Mouse (Mus musculus): ENCODE results near the gene Srebf1.

Srebf1 gene

DNA sequence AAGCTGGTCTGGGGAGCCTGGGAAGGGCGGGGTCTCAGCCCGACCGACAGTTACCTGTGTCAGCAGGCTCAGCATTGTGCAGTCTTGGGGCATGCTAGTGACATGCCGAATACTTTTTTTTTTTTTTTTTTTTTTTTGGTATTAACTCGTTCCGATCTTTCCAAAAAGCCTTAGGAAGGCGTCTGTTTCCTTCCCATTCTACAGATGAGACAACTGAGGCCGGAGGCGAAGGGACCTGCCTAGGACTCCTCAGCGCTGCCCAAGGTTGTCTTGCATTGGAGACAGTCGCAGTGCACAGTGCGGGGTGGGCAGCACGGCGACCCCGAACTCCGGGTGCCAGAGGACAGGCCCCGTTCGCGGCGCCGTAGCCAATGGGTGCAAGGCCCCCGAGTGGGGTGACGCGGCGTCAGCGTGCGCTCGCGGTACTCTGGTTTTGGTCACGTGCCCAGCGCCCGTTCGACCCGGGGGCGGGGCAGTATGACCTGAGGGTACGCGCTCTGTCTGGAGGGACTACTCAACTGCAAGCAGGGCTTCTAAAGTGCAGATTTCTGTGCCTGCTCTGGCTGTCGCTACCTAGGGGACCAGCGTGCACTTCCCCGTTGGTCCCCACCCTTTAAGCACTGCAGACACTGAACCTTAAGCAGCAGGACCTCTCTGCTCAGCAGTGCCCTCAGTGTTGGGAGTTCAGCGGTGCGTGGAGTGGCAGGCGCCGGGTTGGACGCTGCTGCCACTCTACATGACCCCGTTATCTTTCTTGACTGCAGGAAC, at the start of gene Srebf1:
Gene Srebf1, minus strand, starts transcription at position 113 of the 768 bp plus-strand sequence.
- DNase-seq (ENCODE audit: low spot score in 2 of 2) = peak; percentile 63 to 70

DNA sequence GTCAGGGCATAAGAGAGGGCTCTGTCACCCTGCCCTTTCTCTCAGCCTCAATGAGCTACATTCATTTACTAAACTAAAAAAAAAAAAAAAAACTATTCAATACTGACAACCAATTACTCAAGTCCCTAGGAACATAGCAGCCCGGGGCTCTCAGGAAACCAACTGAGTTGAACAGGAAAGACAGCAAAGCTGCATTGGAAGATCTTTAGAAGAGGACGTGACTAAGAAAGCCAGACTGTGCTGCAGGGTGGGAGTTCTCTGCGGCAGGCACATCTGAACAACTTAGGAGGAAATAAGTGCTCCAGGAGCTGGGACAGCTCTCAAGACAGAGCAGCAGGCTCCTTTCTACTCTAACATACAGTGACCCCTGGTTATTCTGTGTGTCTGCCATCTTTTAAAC, 46.2 kb upstream of the Srebf1 start:
- DNase-seq (ENCODE audit: low spot score in 2 of 2) = no peak

DNA sequence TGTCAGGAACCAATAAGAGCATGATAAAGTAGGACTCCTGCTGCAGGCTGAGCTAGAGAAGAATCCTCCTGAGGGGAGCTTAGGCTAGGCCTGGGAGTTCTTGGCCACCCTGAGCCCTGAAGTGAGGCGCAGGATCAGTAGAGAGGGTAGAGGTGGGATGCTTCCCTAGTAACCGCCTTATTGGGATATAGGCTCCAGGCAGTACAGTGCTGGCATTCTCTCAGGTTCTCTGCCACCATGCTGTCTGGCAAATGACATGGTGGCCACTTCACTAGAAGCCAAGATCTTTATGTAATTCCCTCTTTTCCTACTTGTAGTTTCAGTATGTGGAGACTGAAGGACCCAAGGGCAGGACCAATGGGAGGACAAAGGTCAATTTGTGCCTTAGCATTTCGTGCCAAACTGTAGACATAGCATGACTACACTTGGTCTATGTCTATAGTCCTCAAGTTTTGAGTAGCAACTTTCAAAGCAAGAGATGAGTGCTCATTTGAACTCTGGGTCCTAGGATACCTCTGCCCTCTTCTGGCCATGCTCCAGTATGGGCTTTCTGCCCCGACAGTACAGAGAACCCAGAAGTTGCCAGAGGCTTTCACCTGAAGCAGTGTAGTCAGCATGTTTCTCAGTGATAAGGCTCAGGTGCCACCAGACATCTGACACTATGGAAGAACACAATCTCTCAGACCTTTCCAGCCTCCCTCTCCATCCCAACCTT, 43.0 kb upstream of the Srebf1 start:
- no peak for DNase-seq (ENCODE audit: low spot score in 2 of 2)

DNA sequence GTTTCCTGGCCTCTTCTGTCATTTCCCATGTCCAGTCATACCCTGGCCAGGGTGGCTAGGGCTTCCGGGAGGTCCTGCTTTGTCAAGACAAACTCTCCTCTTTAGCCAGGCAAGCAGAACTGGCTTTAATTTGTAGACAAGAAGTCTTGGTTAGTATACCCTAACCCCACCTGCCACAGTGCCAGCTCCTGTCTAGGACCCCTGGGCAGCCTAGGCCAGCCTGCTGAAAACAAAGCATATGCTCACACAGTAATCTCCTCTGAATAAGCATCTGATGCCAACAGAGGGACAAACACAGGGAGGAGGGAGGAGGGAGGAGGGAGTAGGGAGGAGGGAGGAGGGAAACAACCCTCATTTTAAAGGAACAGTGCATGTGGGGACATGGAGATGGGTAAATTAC, 42.3 kb upstream of the Srebf1 start:
- DNase-seq (ENCODE audit: low spot score in 2 of 2) = no peak

DNA sequence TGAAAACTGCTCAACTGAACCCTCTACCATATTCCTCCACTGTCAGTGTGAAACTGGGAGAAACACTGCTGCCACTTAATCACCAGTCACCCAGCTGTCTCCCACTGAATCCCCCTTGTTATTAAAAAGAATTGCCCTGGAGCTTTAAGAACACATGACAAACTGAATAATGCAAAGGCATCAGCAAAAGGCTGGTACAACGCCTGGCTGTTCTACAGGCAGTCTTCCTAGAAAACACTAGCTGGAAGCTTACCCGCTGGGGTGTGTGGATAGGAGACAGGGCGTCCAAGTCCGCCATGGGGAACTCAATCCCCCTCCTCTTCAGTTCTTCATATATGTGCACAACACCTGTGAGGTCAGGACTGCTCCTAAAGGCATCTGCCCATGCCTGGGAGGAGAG, 40.0 kb upstream of the Srebf1 start:
- no peak for DNase-seq (ENCODE audit: low spot score in 2 of 2)

DNA sequence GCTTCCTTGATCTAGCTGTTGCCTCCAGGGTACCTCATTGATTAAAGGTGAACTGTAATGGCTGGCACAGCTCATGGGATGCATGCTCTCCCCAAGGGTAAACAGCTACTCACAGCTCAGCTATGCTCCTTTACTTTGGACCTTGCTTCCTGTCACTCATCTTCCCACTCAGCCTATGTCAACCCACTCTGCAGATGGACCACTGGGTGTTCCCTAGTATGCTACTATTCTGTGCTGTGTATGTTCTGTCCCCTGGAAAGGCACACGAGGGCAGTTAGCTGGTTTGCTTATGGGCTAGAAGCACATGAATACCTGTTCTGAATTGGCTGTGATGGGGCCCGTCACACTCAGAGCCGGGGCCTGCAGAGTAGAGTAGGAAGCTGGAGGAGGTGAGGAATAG, 38.4 kb upstream of the Srebf1 start:
- no peak for DNase-seq (ENCODE audit: low spot score in 2 of 2)

DNA sequence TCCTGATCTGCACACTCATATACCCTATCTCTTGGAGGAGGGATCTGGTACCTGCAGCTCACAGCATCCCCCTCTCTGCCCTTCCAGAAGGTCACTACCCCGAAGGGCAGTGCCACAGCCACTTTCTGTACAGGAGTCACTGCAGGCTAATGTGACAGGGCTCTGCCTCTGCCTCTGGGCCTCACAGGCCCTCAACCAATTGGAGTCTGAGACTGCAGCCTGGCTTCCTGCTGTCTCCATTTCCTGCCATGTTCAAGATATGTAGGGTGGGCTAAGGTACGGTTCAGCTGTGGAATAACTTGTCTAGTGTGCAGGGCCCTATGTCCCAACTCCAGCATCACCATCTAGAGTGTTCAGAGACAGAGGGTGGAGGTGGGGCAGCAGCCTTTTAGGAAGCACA, 35.3 kb upstream of the Srebf1 start:
- no peak for DNase-seq (ENCODE audit: low spot score in 2 of 2)

DNA sequence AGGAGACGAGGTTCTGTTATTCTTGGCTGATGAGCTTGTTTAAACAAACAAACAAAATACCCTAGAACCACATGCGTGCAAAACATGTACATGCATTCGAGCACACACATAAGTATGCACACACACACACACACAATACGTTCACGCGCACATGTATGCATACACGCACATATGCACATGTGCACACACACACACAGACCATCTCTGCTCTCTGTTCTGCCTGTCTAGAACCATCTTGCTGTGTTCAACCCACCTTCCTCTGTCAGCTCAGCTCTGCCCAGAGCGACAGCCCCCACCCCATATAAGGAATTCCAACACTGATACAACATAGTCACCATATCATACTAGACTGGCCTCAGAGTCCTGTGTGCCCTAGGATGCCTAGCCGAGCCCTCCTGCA, 34.3 kb upstream of the Srebf1 start:
- DNase-seq (ENCODE audit: low spot score in 2 of 2) = no peak

DNA sequence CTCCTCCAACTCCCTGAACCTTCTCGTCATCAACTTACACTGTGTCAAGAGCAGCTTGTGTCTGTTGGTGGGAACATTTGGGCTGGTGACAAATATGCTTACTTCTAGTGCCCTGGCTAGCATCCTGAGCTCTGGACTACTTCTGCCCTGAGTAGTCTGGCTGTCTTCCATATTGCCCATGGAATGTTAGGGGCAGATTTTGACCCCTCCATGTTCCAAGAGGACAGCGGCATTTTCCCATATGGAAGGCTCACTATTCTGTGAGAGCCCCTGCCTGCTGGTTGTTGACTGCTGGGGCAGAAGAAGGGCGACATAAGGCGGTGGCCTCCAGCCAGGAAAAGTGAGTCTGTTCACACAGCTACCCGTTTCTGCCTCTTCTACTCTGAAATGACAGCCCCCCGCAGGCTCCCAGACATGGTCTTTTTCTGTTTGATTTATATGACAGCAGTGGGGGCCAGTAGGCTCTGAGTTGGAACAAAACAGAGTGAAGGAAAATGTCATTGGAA, 33.8 kb upstream of the Srebf1 start:
- peak in 1 of 2 experiments; percentile 34 for DNase-seq (ENCODE audit: low spot score in 2 of 2)

DNA sequence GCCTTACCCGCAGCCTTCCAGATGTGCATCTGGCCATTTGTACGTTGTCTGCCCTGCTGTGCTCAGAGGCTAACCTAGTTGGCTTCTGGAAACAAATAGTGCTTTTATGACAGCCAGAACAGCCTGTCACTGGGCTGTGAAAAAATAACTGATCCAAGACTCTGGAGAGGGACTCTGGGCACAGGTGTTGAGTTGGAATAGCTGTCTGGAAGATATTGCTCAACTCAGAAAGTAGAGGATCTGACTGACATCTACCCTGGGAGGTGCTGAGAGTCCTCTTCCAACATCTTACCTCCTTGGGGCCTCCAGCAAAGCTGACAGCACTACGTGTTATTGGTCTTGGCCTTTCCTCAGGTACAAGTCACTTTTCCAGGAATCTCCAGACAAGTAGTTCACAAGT, 33.3 kb upstream of the Srebf1 start:
- no peak for DNase-seq (ENCODE audit: low spot score in 2 of 2)

DNA sequence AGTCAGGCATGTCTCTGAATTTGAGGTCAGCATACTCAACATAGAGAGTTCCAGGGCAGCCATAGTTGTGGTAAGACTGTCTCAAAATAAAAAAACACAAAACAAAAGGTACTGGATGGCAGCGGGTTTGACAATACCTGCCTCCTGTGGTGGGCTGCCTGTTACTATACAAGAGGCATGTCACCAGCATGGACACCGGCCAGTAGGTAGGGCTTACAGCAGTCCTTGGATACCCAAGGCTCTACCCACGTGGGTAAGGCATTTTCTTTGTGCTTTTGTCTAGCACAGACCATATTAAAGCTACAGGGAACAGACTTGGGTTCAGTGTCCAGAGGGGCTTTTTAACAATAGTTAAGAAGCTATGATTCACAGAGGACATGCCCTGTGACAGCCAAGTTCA, 32.8 kb upstream of the Srebf1 start:
- DNase-seq (ENCODE audit: low spot score in 2 of 2) = no peak

DNA sequence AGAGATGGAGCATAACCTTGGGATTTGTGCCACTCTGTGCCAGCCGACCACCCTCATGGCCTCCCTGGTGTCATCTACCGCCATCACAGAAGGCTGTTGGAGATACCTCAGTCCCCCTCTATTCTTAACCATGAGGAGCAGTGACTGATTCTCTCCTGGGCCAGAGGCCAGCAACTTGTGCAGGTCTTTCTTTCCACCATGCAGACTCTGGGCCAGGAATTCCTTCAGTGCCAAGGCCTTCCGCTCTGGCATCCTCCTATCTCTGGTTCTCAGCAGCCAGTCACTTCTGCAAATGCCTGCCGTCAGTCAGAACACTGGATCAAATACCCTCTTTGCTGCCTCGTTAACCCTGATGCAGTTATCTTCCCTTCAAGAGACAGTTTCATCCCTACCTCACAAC, 31.9 kb upstream of the Srebf1 start:
- DNase-seq (ENCODE audit: low spot score in 2 of 2) = no peak

DNA sequence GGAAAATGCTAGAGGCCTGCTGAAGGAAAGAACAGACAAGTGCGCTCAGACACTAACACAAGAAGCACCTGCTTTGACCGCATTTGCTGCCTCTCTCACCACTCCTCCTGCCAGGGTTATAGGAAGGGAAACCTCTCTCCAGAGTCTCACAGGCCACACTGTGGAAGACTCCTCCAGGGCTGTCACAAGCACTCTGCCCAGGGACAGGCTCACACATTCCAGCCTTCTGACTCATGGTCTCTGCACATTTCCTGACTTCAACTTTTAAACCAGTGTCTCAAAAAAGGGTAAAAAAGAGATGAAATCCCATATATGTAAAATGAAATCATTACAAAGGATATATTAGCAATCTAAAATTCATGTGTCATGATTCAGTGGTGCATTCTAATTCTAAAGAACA, 31.2 kb upstream of the Srebf1 start:
- DNase-seq (ENCODE audit: low spot score in 2 of 2) = no peak

DNA sequence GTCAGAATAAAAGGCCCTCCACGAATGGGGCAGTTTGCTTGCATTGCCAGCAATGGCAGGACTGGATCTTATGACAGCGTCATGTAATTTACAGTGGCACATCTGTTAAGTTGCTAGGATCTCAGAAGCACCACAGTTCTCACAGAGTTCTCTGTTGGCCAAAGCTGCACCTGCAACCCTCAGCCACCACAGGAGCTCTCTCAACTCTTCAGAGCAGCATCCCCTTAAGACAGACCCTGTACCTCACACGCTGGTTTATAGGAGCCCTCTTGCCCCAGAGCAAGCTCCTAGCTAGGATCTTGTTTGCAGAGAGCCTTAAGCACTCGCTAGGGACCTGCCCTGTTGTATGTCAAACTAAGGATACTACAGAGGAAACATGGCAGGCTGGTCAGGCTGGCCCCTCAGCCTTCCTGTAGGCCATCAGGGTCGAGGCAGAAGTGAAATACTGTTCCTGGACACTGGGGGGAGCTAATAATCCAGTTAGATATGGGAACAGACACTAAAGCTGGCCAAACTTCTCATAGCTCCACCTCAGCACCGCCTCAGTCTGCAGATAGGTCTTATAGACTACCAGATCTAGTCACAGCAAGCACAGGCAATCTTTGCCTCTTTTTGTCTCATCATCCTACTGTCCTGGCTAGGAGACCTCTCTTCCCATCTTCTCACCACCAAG, 28.7 kb upstream of the Srebf1 start:
- DNase-seq (ENCODE audit: low spot score in 2 of 2) = no peak

DNA sequence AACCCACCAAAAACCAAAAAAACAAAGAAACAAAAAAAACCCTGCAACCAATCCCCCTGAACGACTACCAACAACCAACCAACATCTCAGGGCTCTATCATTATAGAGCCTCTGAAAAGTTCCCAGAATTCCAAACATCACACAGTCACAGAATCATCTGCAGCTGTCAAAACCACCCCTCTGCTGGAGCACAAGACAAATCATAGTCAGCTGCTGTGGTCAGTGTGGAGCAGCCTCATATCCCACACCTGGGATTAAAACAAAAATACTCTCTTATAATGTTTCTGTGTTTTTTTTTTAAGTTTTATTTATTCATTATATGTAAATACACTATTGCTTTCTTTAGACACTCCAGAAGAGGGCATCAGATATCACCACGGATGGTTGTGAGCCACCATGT, 27.5 kb upstream of the Srebf1 start:
- DNase-seq (ENCODE audit: low spot score in 2 of 2) = no peak

DNA sequence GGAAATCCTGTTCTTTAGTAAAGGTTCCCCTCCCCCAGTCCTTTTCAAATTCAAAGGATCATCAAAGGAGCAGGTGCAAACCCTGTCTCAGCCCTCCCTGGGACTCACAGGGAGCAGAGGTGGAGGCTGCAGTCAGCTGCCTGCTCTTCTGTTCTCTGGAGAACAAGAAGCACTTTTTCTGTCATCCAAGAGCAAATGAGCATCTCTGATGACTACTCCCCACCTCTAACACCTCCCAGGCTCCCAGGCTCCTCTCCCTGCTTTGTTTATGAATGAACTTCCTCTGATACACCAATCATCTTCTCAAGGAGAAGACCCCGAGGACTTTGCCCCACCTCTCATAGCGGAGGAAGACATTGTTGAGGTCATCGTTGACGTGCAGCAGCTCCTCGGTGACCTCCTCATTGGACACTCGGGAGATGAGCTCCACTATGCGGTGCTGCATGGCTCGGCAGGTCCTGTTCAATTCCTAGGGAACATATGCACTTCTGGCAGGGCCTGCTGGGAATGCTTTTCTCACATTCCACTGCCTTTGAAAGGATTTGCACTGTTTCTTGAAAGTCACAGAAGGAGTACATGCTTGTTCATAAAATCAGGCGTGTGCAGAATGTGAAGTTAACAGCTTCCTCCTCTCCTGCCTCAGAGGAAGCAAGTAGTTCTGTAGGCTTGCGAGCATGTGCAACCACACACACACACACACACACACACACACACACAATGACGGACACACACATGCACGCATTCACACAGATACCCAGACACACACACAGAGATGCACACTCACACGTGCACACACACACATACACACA, 26.4 kb upstream of the Srebf1 start:
- DNase-seq (ENCODE audit: low spot score in 2 of 2) = no peak

DNA sequence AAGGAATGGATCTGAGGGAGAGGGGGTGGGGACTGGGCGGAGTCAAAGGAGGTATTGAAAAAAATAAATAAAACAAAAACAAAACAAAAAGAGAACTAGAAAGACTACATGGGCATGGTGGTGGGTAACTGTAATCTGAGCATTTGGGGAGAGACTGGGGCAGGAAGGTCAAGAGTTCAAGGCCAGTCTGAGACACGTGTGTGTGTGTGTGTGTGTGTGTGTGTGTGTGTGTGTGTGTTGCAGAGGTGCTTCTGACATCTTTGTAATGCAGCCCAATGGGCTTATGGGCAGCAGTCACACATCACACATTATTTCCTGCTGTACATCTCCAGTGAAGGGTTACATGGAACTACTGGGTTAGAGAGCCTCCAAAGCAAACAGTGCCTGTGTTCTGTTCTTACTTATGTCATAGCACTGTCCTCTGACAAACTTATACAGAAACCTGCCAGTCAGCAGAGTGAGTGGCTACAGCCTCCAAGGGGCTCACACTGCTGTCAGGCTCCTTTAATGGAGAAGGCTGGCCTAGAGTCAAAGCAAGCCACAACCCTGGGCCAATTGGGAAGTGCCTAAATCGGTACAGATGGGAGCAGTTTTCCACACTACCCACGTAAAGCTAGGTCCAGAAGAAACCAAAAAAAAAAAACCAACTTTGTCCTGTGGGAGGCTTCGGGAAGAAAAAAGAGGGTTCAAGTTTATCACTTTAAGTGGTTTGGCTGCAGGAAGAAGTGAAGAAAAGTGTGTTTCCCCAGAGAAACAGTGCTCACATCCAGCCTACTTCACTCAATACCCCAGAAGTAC, 25.6 kb upstream of the Srebf1 start:
- no peak for DNase-seq (ENCODE audit: low spot score in 2 of 2)

DNA sequence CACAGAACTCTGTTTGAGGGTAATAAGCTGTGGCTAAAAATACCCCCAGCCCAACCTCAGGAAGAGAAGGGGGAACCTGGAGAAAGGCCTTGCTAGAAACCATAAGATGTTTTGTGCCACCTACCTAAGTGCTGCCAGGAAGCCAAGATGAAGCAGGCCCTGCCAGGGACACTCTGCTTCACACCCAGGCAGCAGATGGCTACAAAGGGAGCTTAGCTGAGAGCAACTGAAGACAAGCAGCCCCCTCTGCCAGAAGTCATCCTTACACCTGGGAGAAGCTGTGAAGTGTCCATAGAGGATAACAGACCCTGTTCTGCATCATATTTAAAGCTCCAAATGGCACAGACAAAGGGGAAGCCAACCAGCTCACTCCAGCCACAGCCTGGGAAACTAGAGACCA, 23.7 kb upstream of the Srebf1 start:
- no peak for DNase-seq (ENCODE audit: low spot score in 2 of 2)

DNA sequence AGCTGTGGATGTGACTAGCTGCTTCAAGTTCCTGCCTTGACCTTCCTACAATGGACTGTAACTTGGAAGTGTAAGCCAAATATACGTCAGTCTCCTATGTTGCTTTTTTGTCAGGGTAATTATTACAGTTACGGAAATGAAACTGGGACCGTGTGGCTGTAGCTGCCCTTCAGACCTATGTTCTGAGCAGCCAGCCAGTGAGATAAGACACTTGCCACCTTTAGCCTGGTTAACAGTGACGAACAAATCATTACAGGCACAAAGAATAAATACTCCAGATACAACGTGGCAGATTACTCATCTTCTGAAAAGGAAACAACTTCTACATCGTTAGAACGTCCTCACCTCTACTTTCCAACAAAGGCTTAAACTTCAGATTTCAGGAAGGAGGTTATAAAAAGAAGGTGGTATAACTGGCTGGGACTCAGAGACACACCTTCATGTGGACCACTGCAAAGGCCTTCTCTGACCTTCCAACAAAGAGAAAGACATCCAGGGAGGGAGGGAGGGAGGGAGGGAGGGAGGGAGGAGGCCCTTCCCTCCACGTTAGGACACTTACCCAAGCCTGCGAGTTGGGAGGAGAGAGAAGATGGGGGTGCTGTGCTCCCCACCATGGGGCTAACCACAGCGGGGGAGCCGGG, 22.2 kb upstream of the Srebf1 start:
- no peak for DNase-seq (ENCODE audit: low spot score in 2 of 2)

DNA sequence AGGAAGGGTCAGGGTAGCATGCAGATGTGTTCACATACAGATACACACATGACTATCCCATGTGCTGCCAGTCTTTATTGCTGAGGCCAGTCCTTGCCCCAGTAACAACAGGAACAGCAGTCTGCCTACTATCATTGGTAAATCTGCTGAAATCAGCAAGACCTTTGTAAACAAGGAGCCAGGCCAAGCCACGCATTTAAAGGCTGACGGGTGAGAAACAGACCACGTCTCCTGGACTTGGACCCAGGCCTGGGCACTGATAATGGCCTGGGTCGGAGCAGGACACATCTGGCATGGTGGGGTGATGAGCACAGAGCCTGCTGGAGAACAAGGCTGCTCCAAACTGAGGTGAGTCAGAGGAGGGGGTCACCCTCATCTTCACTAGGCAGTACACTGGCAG, 18.1 kb upstream of the Srebf1 start:
- DNase-seq (ENCODE audit: low spot score in 2 of 2) = no peak

DNA sequence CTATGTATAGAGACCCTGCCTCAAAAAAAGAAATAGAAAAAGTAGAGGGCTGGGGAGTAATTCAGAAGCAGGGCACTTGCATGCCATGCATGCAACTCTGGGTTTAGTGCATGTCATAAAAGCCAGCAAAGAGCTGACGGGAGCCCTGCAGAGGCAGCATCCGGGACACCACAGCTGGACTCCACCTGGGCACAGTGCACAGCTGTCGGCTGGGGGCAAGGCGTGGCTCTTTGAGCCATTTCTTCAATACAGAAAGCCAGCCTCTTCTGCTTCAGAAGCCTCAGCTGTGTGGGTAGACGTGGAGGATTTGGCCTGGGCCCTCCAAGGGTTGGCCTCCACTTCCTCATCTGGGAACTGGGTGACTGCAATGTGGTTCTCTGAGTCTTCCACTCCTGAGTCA, 13.0 kb upstream of the Srebf1 start:
- no peak for DNase-seq (ENCODE audit: low spot score in 2 of 2)

Measured in frontal cortex, postnatal 14 days (tissue).